Mouse (Mus musculus) forebrain, postnatal 0 days (tissue): ENCODE measurements around the gene Chst5. TPM values are rescaled to one million over a fixed set of nuclear protein-coding genes. Genes with fewer than 3 reads are reported as not detected.

Experiments
- ATAC-seq: fragments of 200-750 bp; cut with Nextera tagmentation; 2 replicates; pipeline ENCODE4 v1.8.0; 2017; ENCODE audit warnings: mild to moderate bottlenecking, moderate library complexity
- DNase-seq: peaks from one replicate; pipeline ENCODE4 v3.0.0-alpha.2; 2015
- H3K27ac ChIP-seq: fragments of 300-500 bp; sonication (generic); 2 replicates; pipeline ENCODE4 v1.5.1; 2014; ENCODE audit warnings: low read depth, mild to moderate bottlenecking, antibody characterized with exemption, low read length, moderate library complexity, mixed read lengths
- H3K27me3 ChIP-seq: fragments of 300-500 bp; sonication (generic); 2 replicates; pipeline ENCODE4 v1.6.1; 2014; ENCODE audit warnings: mild to moderate bottlenecking, low read length, mixed read lengths; ENCODE audit not compliant: insufficient read depth
- H3K36me3 ChIP-seq: fragments of 300-500 bp; sonication (generic); 2 replicates; pipeline ENCODE4 v1.6.1; 2014; ENCODE audit warnings: mild to moderate bottlenecking, moderate library complexity; ENCODE audit not compliant: insufficient read depth
- H3K4me1 ChIP-seq: fragments of 300-500 bp; sonication (generic); 2 replicates; pipeline ENCODE4 v1.6.1; 2014; ENCODE audit warnings: antibody characterized with exemption; ENCODE audit not compliant: insufficient read depth
- H3K4me2 ChIP-seq: fragments of 300-500 bp; sonication (generic); 2 replicates; pipeline ENCODE4 v1.6.1; 2014; ENCODE audit warnings: low read depth, mild to moderate bottlenecking, moderate library complexity
- H3K4me3 ChIP-seq: fragments of 300-500 bp; sonication (generic); 2 replicates; pipeline ENCODE4 v1.5.1; 2014; ENCODE audit warnings: low read depth, low read length, mixed read lengths
- H3K9ac ChIP-seq: fragments of 300-500 bp; sonication (generic); 2 replicates; pipeline ENCODE4 v1.6.1; 2014; ENCODE audit warnings: mild to moderate bottlenecking
- H3K9me3 ChIP-seq: fragments of 300-500 bp; sonication (generic); 2 replicates; pipeline ENCODE4 v1.6.1; 2016; ENCODE audit warnings: low read length
- CTCF ChIP-seq: sonication (generic); IDR thresholded peaks from 2 replicates; pipeline ENCODE4 v1.5.1; 2016; ENCODE audit warnings: antibody characterized with exemption, control low read depth, low read depth
- WGBS: fragments of 180-500 bp; shearing (Covaris S2); extraction: QIAGEN DNeasy Blood & Tissue Kit; methylation state at CpG from one replicate; pipeline ENCODE4 v1.1.7; 2014; 5-methylcytosine and 5-hydroxymethylcytosine counted together
- polyA plus RNA-seq: library from polyadenylated mRNA; unstranded; fragments of >200 nt; fragmentation: Nextera tagmentation; extraction: Ambion mirVana; gene quantifications from 2 replicates; pipeline ENCODE4 v1.2.1, GENCODE M21; 2015
- total RNA-seq: library from RNA; depleted of rRNA; stranded (reverse); fragments of >200 nt; gene quantifications from 2 replicates; pipeline ENCODE4 v1.2.3, GENCODE M21; 2014

The Chst5 gene
- total and polyA plus RNA-seq, 2 experiments from 2014 or later: 2.6 to 3.7 TPM

- no peak for ATAC-seq
- Histone ChIP-seq H3K9me3 (no peaks in the 10 kb centered on the region), H3K4me3 (no peak overlapping the region), H3K27me3 (no peaks in the 10 kb centered on the region), H3K36me3 (peaks cover 2% of the 10 kb centered on the region; the same call in 1 of the 2 replicates), H3K4me1 (peaks cover 20% of the 10 kb centered on the region; the same call in 1 of the 2 replicates), H3K27ac (no peak overlapping the region), H3K4me2 (no peak overlapping the region), H3K9ac (no peak overlapping the region)
- DNase-seq: no peak
- no peak for TF ChIP-seq CTCF
- WGBS: 74% methylated on average over 3 of the region's 3 CpGs
These were observed 26.9 kb upstream of the Chst5 start for GRCm38 (mm10) chr8:111937184-111937583.

GRCm38 (mm10) chr8:111934201-111934600 is 24.0 kb upstream of the Chst5 start:
- H3K27ac ChIP-seq: no peak overlapping the region
- DNase-seq (no peak), ATAC-seq (no peak)
- no peak overlapping the region for H3K4me3 ChIP-seq
- no peaks in the 10 kb centered on the region for H3K9me3 ChIP-seq
- H3K27me3 ChIP-seq: no peaks in the 10 kb centered on the region
- H3K4me1 ChIP-seq: peaks cover 13% of the 10 kb centered on the region; the same call in 1 of the 2 replicates
- WGBS: 86% methylated on average over 2 of the region's 2 CpGs
- no peaks in the 10 kb centered on the region for H3K36me3 ChIP-seq
- TF ChIP-seq CTCF: no peak
- no peak overlapping the region for H3K9ac ChIP-seq
- H3K4me2 ChIP-seq: no peak overlapping the region; the same call in 1 of the 2 replicates

GRCm38 (mm10) chr8:111933348-111934076 is 23.3 kb upstream of the Chst5 start, which contains the start of gene Tmem231:
TSS of gene Tmem231 (minus strand) at chr8:111933881.
- no peaks in the 10 kb centered on the region for H3K36me3 ChIP-seq
- H3K4me2 ChIP-seq: peak within 1 kb of the TSS; percentile 84
- DNase-seq: peak; percentile 93
- H3K9me3 ChIP-seq: no peaks in the 10 kb centered on the region
- peak; percentile 100 for ATAC-seq
- H3K4me3 ChIP-seq: peak within 1 kb of the TSS; percentile 59
- peak within 1 kb of the TSS; percentile 62 for H3K9ac ChIP-seq
- peak within 1 kb of the TSS; percentile 80 for H3K27ac ChIP-seq
- peaks cover 13% of the 10 kb centered on the region; the same call in 1 of the 2 replicates for H3K4me1 ChIP-seq
- WGBS: 2% methylated on average over 52 of the region's 53 CpGs
- no peaks in the 10 kb centered on the region for H3K27me3 ChIP-seq
- TF ChIP-seq CTCF: peak; percentile 50

GRCm38 (mm10) chr8:111932580-111933336 is 22.5 kb upstream of the Chst5 start:
- no peaks in the 10 kb centered on the region for H3K27me3 ChIP-seq
- WGBS: 24% methylated on average over 19 of the region's 19 CpGs
- ATAC-seq (no peak), DNase-seq (peak; percentile 49)
- H3K36me3 ChIP-seq: no peaks in the 10 kb centered on the region
- H3K4me2 ChIP-seq: peak overlapping the region; percentile 84
- H3K27ac ChIP-seq: peak overlapping the region; percentile 80
- H3K4me3 ChIP-seq: peak overlapping the region; percentile 59
- H3K9ac ChIP-seq: peak overlapping the region; percentile 62
- no peak for TF ChIP-seq CTCF
- H3K4me1 ChIP-seq: peaks cover 13% of the 10 kb centered on the region; the same call in 1 of the 2 replicates
- H3K9me3 ChIP-seq: no peaks in the 10 kb centered on the region

- no peaks in the 10 kb centered on the region for H3K36me3 ChIP-seq
- no peaks in the 10 kb centered on the region for H3K27me3 ChIP-seq
- no peak for DNase-seq
- peaks cover 13% of the 10 kb centered on the region; the same call in 1 of the 2 replicates for H3K4me1 ChIP-seq
- H3K4me3 ChIP-seq: no peak overlapping the region
- H3K9me3 ChIP-seq: no peaks in the 10 kb centered on the region
- WGBS: 83% methylated on average over 16 of the region's 16 CpGs
- ATAC-seq: no peak
- no peak for TF ChIP-seq CTCF
- H3K4me2 ChIP-seq: no peak overlapping the region
- no peak overlapping the region for H3K27ac ChIP-seq
- no peak overlapping the region for H3K9ac ChIP-seq
These were observed 21.5 kb upstream of the Chst5 start for GRCm38 (mm10) chr8:111931721-111932120.

GRCm38 (mm10) chr8:111929648-111930344 is 19.5 kb upstream of the Chst5 start:
- Histone ChIP-seq H3K27me3 (no peaks in the 10 kb centered on the region), H3K4me2 (no peak overlapping the region), H3K9me3 (no peaks in the 10 kb centered on the region), H3K4me3 (no peak overlapping the region), H3K4me1 (peaks cover 13% of the 10 kb centered on the region; the same call in 1 of the 2 replicates), H3K27ac (no peak overlapping the region), H3K36me3 (no peaks in the 10 kb centered on the region), H3K9ac (no peak overlapping the region)
- ATAC-seq (no peak), DNase-seq (no peak)
- WGBS: 74% methylated on average over 8 of the region's 8 CpGs
- TF ChIP-seq CTCF: no peak
